Mouse (Mus musculus): ENCODE data around the gene Srr. TPM values are rescaled to one million over a fixed set of nuclear protein-coding genes. Genes with fewer than 3 reads are reported as not detected.
A peak's percentile ranks its signal among the peaks of the same experiment; 100 is the strongest.

Gene Srr
- polyA plus RNA-seq, 1 experiment from 2014 or later = 39.5 TPM

GRCm38 (mm10) chr11:74912492-74912891, 13.3 kb downstream of the Srr start:
- H3K9me3 ChIP-seq (ENCODE audit: control insufficient read depth, low read length) = no peaks in the 10 kb centered on the region
- 90% methylated on average over 3 of the region's 3 CpGs for WGBS

GRCm38 (mm10) chr11:74909978-74910377, 15.8 kb downstream of the Srr start:
- Histone ChIP-seq H3K27me3 (replicated peaks; ENCODE audit: control insufficient read depth, insufficient read depth, low read length) (no peaks in the 10 kb centered on the region), H3K4me3 (ENCODE audit: low read length) (no peak overlapping the region), H3K4me2 (ENCODE audit: low read length) (no peak overlapping the region), H3K27ac (ENCODE audit: low read depth, low read length) (no peak overlapping the region), H3K4me1 (ENCODE audit: control insufficient read depth, insufficient read depth, low read depth, low read length) (no peaks in the 10 kb centered on the region), H3K9me3 (ENCODE audit: control insufficient read depth, low read length) (no peaks in the 10 kb centered on the region), H3K36me3 (ENCODE audit: control insufficient read depth, insufficient read depth, low read length) (peaks cover 37% of the 10 kb centered on the region), H3K9ac (ENCODE audit: low read depth, low read length) (no peak overlapping the region)
- WGBS = 92% methylated on average over 4 of the region's 4 CpGs
- no peak for ATAC-seq

More at GRCm38 (mm10) chr11:74912492-74912891, 13.3 kb downstream of the Srr start:
- Histone ChIP-seq H3K9ac (ENCODE audit: low read depth, low read length) (no peak overlapping the region), H3K4me2 (ENCODE audit: low read length) (no peak overlapping the region), H3K27ac (ENCODE audit: low read depth, low read length) (no peak overlapping the region), H3K4me1 (ENCODE audit: control insufficient read depth, insufficient read depth, low read depth, low read length) (no peaks in the 10 kb centered on the region), H3K36me3 (ENCODE audit: control insufficient read depth, insufficient read depth, low read length) (peaks cover 15% of the 10 kb centered on the region), H3K4me3 (ENCODE audit: low read length) (no peak overlapping the region), H3K27me3 (replicated peaks; ENCODE audit: control insufficient read depth, insufficient read depth, low read length) (no peaks in the 10 kb centered on the region)
- ATAC-seq = no peak

GRCm38 (mm10) chr11:74908618-74909399, 16.9 kb downstream of the Srr start:
- no peak overlapping the region for H3K4me2 ChIP-seq (ENCODE audit: low read length)
- H3K4me3 ChIP-seq (ENCODE audit: low read length) = no peak overlapping the region
- H3K4me1 ChIP-seq (ENCODE audit: control insufficient read depth, insufficient read depth, low read depth, low read length) = no peaks in the 10 kb centered on the region
- ATAC-seq = no peak
- WGBS = 77% methylated on average over 12 of the region's 12 CpGs
- H3K27ac ChIP-seq (ENCODE audit: low read depth, low read length) = no peak overlapping the region
- H3K9ac ChIP-seq (ENCODE audit: low read depth, low read length) = no peak overlapping the region
- H3K27me3 ChIP-seq (replicated peaks; ENCODE audit: control insufficient read depth, insufficient read depth, low read length) = no peaks in the 10 kb centered on the region
- H3K9me3 ChIP-seq (ENCODE audit: control insufficient read depth, low read length) = no peaks in the 10 kb centered on the region
- H3K36me3 ChIP-seq (ENCODE audit: control insufficient read depth, insufficient read depth, low read length) = peaks cover 48% of the 10 kb centered on the region

- Histone ChIP-seq H3K4me2 (ENCODE audit: low read length) (no peak overlapping the region), H3K27me3 (replicated peaks; ENCODE audit: control insufficient read depth, insufficient read depth, low read length) (no peaks in the 10 kb centered on the region), H3K4me3 (ENCODE audit: low read length) (no peak overlapping the region), H3K36me3 (ENCODE audit: control insufficient read depth, insufficient read depth, low read length) (peaks cover 56% of the 10 kb centered on the region), H3K4me1 (ENCODE audit: control insufficient read depth, insufficient read depth, low read depth, low read length) (no peaks in the 10 kb centered on the region), H3K27ac (ENCODE audit: low read depth, low read length) (no peak overlapping the region), H3K9me3 (ENCODE audit: control insufficient read depth, low read length) (no peaks in the 10 kb centered on the region), H3K9ac (ENCODE audit: low read depth, low read length) (no peak overlapping the region)
- WGBS = 96% methylated on average over 6 of the region's 6 CpGs
- no peak for ATAC-seq
Observed at GRCm38 (mm10) chr11:74907850-74908249, 17.9 kb downstream of the Srr start.

- Histone ChIP-seq H3K36me3 (ENCODE audit: control insufficient read depth, insufficient read depth, low read length) (peaks cover 70% of the 10 kb centered on the region), H3K9ac (ENCODE audit: low read depth, low read length) (no peak overlapping the region), H3K9me3 (ENCODE audit: control insufficient read depth, low read length) (no peaks in the 10 kb centered on the region), H3K4me2 (ENCODE audit: low read length) (no peak overlapping the region), H3K27me3 (replicated peaks; ENCODE audit: control insufficient read depth, insufficient read depth, low read length) (no peaks in the 10 kb centered on the region), H3K4me1 (ENCODE audit: control insufficient read depth, insufficient read depth, low read depth, low read length) (peaks cover 10% of the 10 kb centered on the region), H3K27ac (ENCODE audit: low read depth, low read length) (no peak overlapping the region), H3K4me3 (ENCODE audit: low read length) (no peak overlapping the region)
- ATAC-seq = no peak
- 96% methylated on average over 5 of the region's 5 CpGs for WGBS
Observed at GRCm38 (mm10) chr11:74902416-74902815, 23.3 kb downstream of the Srr start.

- no peak overlapping the region for H3K4me2 ChIP-seq (ENCODE audit: low read length)
- H3K4me1 ChIP-seq (ENCODE audit: control insufficient read depth, insufficient read depth, low read depth, low read length) = peaks cover 10% of the 10 kb centered on the region
- no peak for ATAC-seq
- WGBS = 92% methylated on average over 6 of the region's 6 CpGs
- peaks cover 62% of the 10 kb centered on the region for H3K36me3 ChIP-seq (ENCODE audit: control insufficient read depth, insufficient read depth, low read length)
- H3K9ac ChIP-seq (ENCODE audit: low read depth, low read length) = no peak overlapping the region
- no peaks in the 10 kb centered on the region for H3K27me3 ChIP-seq (replicated peaks; ENCODE audit: control insufficient read depth, insufficient read depth, low read length)
- H3K27ac ChIP-seq (ENCODE audit: low read depth, low read length) = no peak overlapping the region
- no peaks in the 10 kb centered on the region for H3K9me3 ChIP-seq (ENCODE audit: control insufficient read depth, low read length)
- H3K4me3 ChIP-seq (ENCODE audit: low read length) = no peak overlapping the region
Observed at GRCm38 (mm10) chr11:74901555-74901954, 24.2 kb downstream of the Srr start.

- no peak overlapping the region for H3K27ac ChIP-seq (ENCODE audit: low read depth, low read length)
- peak overlapping the region; percentile 91 for H3K9ac ChIP-seq (ENCODE audit: low read depth, low read length)
- H3K4me2 ChIP-seq (ENCODE audit: low read length) = peak overlapping the region; percentile 59
- H3K4me1 ChIP-seq (ENCODE audit: control insufficient read depth, insufficient read depth, low read depth, low read length) = peaks cover 23% of the 10 kb centered on the region
- H3K36me3 ChIP-seq (ENCODE audit: control insufficient read depth, insufficient read depth, low read length) = peaks cover 35% of the 10 kb centered on the region
- no peaks in the 10 kb centered on the region for H3K9me3 ChIP-seq (ENCODE audit: control insufficient read depth, low read length)
- no peaks in the 10 kb centered on the region for H3K27me3 ChIP-seq (replicated peaks; ENCODE audit: control insufficient read depth, insufficient read depth, low read length)
- WGBS = 0% methylated on average over 7 of the region's 7 CpGs
- ATAC-seq = no peak
- H3K4me3 ChIP-seq (ENCODE audit: low read length) = peak overlapping the region; percentile 62
Observed at GRCm38 (mm10) chr11:74898517-74898827, 27.3 kb downstream of the Srr start.

GRCm38 (mm10) chr11:74897678-74898516, 27.9 kb downstream of the Srr start, which contains the start of gene Tsr1:
Gene Tsr1, plus strand, starts transcription at chr11:74898071.
- Histone ChIP-seq H3K4me1 (ENCODE audit: control insufficient read depth, insufficient read depth, low read depth, low read length) (peaks cover 23% of the 10 kb centered on the region), H3K36me3 (ENCODE audit: control insufficient read depth, insufficient read depth, low read length) (peaks cover 30% of the 10 kb centered on the region), H3K27ac (ENCODE audit: low read depth, low read length) (peak within 1 kb of the TSS; percentile 86), H3K4me3 (ENCODE audit: low read length) (peak within 1 kb of the TSS; percentile 62), H3K9me3 (ENCODE audit: control insufficient read depth, low read length) (no peaks in the 10 kb centered on the region), H3K27me3 (replicated peaks; ENCODE audit: control insufficient read depth, insufficient read depth, low read length) (no peaks in the 10 kb centered on the region), H3K9ac (ENCODE audit: low read depth, low read length) (peak within 1 kb of the TSS; percentile 91), H3K4me2 (ENCODE audit: low read length) (peak within 1 kb of the TSS; percentile 59)
- WGBS = under 1% methylated on average over 54 of the region's 54 CpGs
- peak; percentile 91 for ATAC-seq

Measured in hindbrain, embryonic 16.5 days (tissue).